Mouse (Mus musculus) E14TG2a.4 (cell line): ENCODE results near the gene Ubr4.

Experiments used
- H3K27me3 ChIP-seq: 2 replicates; pipeline ENCODE4 v1.6.1; 2014; ENCODE audit warnings: low read length, control low read depth; ENCODE audit not compliant: insufficient read depth
- H3K36me3 ChIP-seq: 2 replicates; pipeline ENCODE4 v1.6.1; 2014; ENCODE audit warnings: low read length, control low read depth; ENCODE audit not compliant: insufficient read depth
- H3K4me1 ChIP-seq: replicated peaks from 2 replicates; pipeline ENCODE4 v1.6.1; 2014; ENCODE audit warnings: low read depth, low read length, control low read depth
- H3K4me3 ChIP-seq: replicated peaks from 2 replicates; pipeline ENCODE4 v1.5.1; 2014; ENCODE audit warnings: mild to moderate bottlenecking, low read length
- H3K9me3 ChIP-seq: 2 replicates; pipeline ENCODE4 v1.6.1; 2014; ENCODE audit warnings: low read length, control low read depth
- CTCF ChIP-seq: conservative IDR thresholded peaks from 2 replicates; pipeline ENCODE4 v1.5.1; 2014; ENCODE audit warnings: low read length
- NANOG ChIP-seq: IDR thresholded peaks from 2 replicates; pipeline ENCODE4 v1.6.1; 2014; ENCODE audit warnings: borderline replicate concordance, low read length, mixed read lengths
- POU5F1 ChIP-seq: IDR thresholded peaks from 2 replicates; pipeline ENCODE4 v1.6.1; 2014; ENCODE audit warnings: low read length, borderline replicate concordance

Gene Ubr4

GRCm38 (mm10) chr4:139432966-139433765 lies 80.8 kb downstream of the Ubr4 start:
- TF ChIP-seq CTCF: no peak
- peaks cover 8% of the 10 kb centered on the region for H3K4me1 ChIP-seq
- no peaks in the 10 kb centered on the region for H3K27me3 ChIP-seq
- H3K9me3 ChIP-seq: no peaks in the 10 kb centered on the region
- H3K36me3 ChIP-seq: peaks cover 100% of the 10 kb centered on the region
- no peak overlapping the region for H3K4me3 ChIP-seq

DNA sequence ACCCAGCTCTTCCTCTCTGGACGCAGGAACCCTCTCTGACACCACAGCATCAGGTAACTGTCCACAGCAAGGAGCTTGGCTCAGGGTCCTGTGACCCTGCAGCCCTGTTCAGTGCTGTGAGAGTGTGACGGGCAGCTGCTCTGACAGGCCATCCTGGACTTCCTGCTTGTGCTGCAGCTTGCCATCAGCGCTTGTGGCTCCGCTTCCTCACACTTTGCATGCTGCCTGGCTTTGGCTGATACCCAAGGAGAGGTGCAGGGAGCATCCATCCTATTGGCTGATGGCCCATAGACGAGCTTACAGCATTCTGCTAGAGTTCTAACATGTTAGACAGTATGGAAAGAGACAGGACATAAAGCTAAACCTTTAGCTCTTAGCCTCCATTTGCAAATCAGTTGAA lies 88.8 kb downstream of the Ubr4 start:
- H3K27me3 ChIP-seq: no peaks in the 10 kb centered on the region
- no peak overlapping the region for H3K4me3 ChIP-seq
- H3K9me3 ChIP-seq: no peaks in the 10 kb centered on the region
- no peaks in the 10 kb centered on the region for H3K4me1 ChIP-seq
- TF ChIP-seq POU5F1: no peak
- no peak for TF ChIP-seq CTCF
- TF ChIP-seq NANOG: no peak
- H3K36me3 ChIP-seq: peaks cover 100% of the 10 kb centered on the region

GRCm38 (mm10) chr4:139441806-139442205 lies 89.4 kb downstream of the Ubr4 start:
- H3K36me3 ChIP-seq: peaks cover 100% of the 10 kb centered on the region
- H3K9me3 ChIP-seq: no peaks in the 10 kb centered on the region

DNA sequence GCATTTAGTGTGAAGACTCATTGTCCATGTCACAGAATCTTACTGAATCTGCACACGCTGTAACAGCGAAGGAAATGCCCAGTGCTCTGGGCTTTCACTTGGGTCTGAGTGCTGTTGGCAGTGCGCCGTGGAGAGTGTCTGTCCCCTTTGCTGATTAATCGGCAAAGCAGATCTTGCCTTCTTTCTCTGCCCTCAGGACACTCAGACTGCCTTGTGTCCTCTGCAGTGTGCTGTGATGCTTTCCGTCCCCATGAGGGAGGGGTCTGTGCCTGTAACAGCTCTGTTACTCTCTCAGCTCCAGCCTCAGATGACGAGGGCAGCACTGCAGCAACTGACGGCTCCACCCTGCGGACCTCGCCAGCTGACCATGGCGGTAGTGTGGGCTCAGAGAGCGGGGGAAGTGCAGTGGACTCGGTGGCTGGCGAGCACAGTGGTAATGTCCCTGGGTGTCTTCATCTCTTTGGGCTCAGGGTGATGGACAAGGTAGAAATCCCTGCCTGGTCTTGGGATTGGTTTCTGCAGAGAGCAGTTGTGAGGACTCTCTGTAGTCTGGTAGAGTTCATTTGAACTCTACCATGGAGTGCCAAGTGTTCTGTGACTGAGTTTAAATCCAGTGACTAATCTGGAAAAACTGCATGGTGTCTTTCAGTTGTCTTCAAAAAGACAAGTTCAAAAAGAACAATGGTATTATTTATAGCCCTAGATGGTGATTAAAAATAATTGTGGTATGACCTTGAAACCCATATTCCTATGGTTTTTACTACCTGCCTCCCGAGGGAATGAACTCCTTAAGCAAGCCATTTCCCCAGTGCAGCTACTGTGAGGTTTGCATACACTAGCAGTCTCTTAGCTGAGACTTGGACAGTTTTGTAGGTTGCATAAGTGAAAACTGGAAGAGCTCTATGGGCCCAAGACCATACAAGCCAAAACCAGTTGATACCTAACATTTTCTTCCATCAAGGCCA lies 90.3 kb downstream of the Ubr4 start:
- H3K4me3 ChIP-seq: no peak overlapping the region
- no peaks in the 10 kb centered on the region for H3K27me3 ChIP-seq
- no peaks in the 10 kb centered on the region for H3K4me1 ChIP-seq
- peaks cover 100% of the 10 kb centered on the region for H3K36me3 ChIP-seq
- TF ChIP-seq POU5F1: no peak
- TF ChIP-seq NANOG: no peak
- TF ChIP-seq CTCF: no peak
- no peaks in the 10 kb centered on the region for H3K9me3 ChIP-seq

More at GRCm38 (mm10) chr4:139441806-139442205, 89.4 kb downstream of the Ubr4 start:
- Histone ChIP-seq H3K4me1 (no peaks in the 10 kb centered on the region), H3K27me3 (no peaks in the 10 kb centered on the region), H3K4me3 (no peak overlapping the region)
- no peak for TF ChIP-seq POU5F1

DNA sequence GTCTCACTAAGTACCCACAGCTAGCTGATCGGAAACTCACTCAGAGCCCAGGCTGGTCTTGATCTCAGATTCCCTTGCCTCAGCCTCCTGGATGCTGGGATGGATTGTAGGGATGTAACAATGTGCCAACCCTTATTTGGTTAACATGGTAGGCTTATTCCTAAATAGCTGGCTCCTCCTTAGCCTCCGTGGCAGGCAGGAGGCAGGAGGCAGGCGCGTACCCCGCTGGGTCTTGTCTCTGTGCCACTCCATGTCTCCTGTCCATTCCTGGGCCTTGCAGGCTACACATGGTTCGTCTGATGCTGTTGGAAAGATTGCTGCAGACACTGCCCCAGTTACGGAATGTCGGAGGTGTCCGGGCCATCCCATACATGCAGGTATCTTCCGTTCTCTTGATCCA lies 91.9 kb downstream of the Ubr4 start:
- Histone ChIP-seq H3K4me3 (no peak overlapping the region), H3K36me3 (peaks cover 100% of the 10 kb centered on the region), H3K9me3 (no peaks in the 10 kb centered on the region), H3K27me3 (no peaks in the 10 kb centered on the region), H3K4me1 (no peaks in the 10 kb centered on the region)
- no peak for TF ChIP-seq CTCF
- TF ChIP-seq POU5F1: no peak
- no peak for TF ChIP-seq NANOG

GRCm38 (mm10) chr4:139446176-139446575 lies 93.8 kb downstream of the Ubr4 start:
- TF ChIP-seq CTCF (no peak), POU5F1 (no peak), NANOG (no peak)

DNA sequence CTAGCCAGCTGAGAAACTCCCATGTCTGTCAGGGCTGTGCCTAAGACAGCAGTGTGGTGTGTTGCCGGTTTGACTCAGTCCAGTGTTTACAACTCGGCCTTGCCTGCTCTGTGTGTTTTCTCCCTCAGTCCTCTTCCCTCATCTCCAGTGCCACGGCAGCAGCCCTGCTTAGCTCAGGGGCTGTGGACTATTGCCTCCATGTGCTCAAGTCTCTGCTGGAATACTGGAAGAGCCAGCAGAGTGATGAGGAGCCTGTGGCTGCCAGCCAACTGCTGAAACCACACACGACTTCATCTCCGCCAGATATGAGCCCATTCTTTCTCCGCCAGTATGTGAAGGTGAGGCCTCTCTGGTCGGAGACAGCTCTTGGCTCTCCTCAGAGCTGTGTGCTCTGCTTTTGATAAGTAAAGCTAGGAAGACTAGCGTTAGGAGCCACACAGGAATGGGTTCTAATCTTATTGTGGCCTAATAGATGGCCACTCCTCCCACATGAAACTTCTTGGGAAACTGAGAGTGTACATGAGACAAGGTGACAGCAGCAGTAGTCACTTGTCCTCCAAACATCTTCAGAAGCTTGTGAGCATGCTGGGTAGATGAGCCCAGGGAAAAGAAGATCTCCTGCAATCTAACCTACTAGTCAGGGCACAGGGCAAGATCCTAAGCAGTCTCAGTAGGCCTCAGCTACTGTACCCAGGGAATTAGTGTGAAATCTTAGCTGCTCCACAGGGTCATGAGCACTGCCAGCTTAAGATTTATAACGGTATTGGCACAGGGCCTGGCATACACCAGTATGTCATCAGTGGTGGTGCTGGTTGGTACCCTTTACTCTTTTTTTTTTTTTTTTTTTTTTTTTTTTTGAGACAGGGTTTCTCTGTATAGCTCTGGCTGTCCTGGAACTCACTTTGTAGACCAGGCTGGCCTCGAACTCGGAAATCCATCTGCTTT lies 94.6 kb downstream of the Ubr4 start:
- no peak overlapping the region for H3K4me3 ChIP-seq
- TF ChIP-seq CTCF: no peak
- TF ChIP-seq NANOG: no peak
- no peak for TF ChIP-seq POU5F1
- no peaks in the 10 kb centered on the region for H3K27me3 ChIP-seq
- peaks cover 100% of the 10 kb centered on the region for H3K36me3 ChIP-seq
- no peaks in the 10 kb centered on the region for H3K9me3 ChIP-seq
- no peaks in the 10 kb centered on the region for H3K4me1 ChIP-seq

More at GRCm38 (mm10) chr4:139446176-139446575, 93.8 kb downstream of the Ubr4 start:
- Histone ChIP-seq H3K4me1 (no peaks in the 10 kb centered on the region), H3K9me3 (no peaks in the 10 kb centered on the region), H3K4me3 (no peak overlapping the region), H3K27me3 (no peaks in the 10 kb centered on the region), H3K36me3 (peaks cover 100% of the 10 kb centered on the region)
